Mouse (Mus musculus) retina, adult 2 months (tissue): ENCODE results near the gene Ankrd39.

ENCODE experiments used
- DNase-seq: peaks from one replicate; pipeline ENCODE4 v3.0.0-alpha.2; 2012; ENCODE audit warnings: low read depth, low spot score

Gene Ankrd39

GRCm38 (mm10) chr1:36546888-36547471 lies at the start of gene Ankrd39:
Ankrd39 (minus strand) TSS chr1:36547445.
- peak; percentile 98 for DNase-seq

GRCm38 (mm10) chr1:36596114-36596513 lies 48.9 kb upstream of the Ankrd39 start:
- no peak for DNase-seq

- no peak for DNase-seq
Observed at GRCm38 (mm10) chr1:36595167-36595931, 48.1 kb upstream of the Ankrd39 start.

- no peak for DNase-seq
Observed at GRCm38 (mm10) chr1:36593099-36593498, 45.9 kb upstream of the Ankrd39 start.

- DNase-seq = no peak
Observed at GRCm38 (mm10) chr1:36591408-36591807, 44.2 kb upstream of the Ankrd39 start.

GRCm38 (mm10) chr1:36590664-36591063 lies 43.4 kb upstream of the Ankrd39 start:
- no peak for DNase-seq

GRCm38 (mm10) chr1:36589486-36589885 lies 42.2 kb upstream of the Ankrd39 start:
- no peak for DNase-seq

GRCm38 (mm10) chr1:36588476-36589450 lies 41.5 kb upstream of the Ankrd39 start:
- DNase-seq = no peak

GRCm38 (mm10) chr1:36587860-36588259 lies 40.6 kb upstream of the Ankrd39 start:
- DNase-seq = no peak

- no peak for DNase-seq
Observed at GRCm38 (mm10) chr1:36586288-36586687, 39.0 kb upstream of the Ankrd39 start.

- no peak for DNase-seq
Observed at GRCm38 (mm10) chr1:36583408-36584116, 36.3 kb upstream of the Ankrd39 start.

GRCm38 (mm10) chr1:36582211-36582610 lies 35.0 kb upstream of the Ankrd39 start:
- no peak for DNase-seq

- no peak for DNase-seq
Observed at GRCm38 (mm10) chr1:36581260-36581659, 34.0 kb upstream of the Ankrd39 start.

- DNase-seq = no peak
Observed at GRCm38 (mm10) chr1:36580384-36581207, 33.4 kb upstream of the Ankrd39 start.

GRCm38 (mm10) chr1:36579974-36580383 lies 32.7 kb upstream of the Ankrd39 start:
- DNase-seq = no peak

GRCm38 (mm10) chr1:36576991-36577675 lies 29.9 kb upstream of the Ankrd39 start:
- DNase-seq = no peak

GRCm38 (mm10) chr1:36575347-36575746 lies 28.1 kb upstream of the Ankrd39 start:
- no peak for DNase-seq

- DNase-seq = no peak
Observed at GRCm38 (mm10) chr1:36574196-36574955, 27.1 kb upstream of the Ankrd39 start.

GRCm38 (mm10) chr1:36573524-36573923 lies 26.3 kb upstream of the Ankrd39 start:
- DNase-seq = no peak
